Mouse (Mus musculus) left cerebral cortex, adult 8-10 months (tissue): ENCODE data around the gene Plagl1. TPM values are rescaled to one million over a fixed set of nuclear protein-coding genes. Genes with fewer than 3 reads are reported as not detected.

ENCODE experiments used
- total RNA-seq, 4 experiments: library from RNA; stranded (reverse); gene quantifications; 2 replicates each; pipeline ENCODE4 v1.2.4; 2022

Plagl1 gene
- total RNA-seq, 4 experiments from 2014 or later = 12.9 to 18.8 (median 15.7) TPM

Other genes with a start within 250 kb of the Plagl1 start
- gene Utrn, start 191.1 kb upstream of the Plagl1 start, total RNA-seq = 10 to 100 TPM; 69.4 to 88.4 (median 77.1) TPM
- under 1 TPM in 2 of 4 experiments, not detected in 2; 0.25 to 0.41 TPM for gene Stx11, start 96.2 kb upstream of the Plagl1 start, total RNA-seq
- 1 to 10 TPM; 7.0 to 9.2 (median 7.8) TPM for gene Sf3b5, start 55.2 kb upstream of the Plagl1 start, total RNA-seq
- not detected for gene Zc2hc1b, start 117.5 kb downstream of the Plagl1 start, total RNA-seq
- gene Ltv1, start 132.7 kb downstream of the Plagl1 start, total RNA-seq = 10 to 100 TPM; 17.3 to 25.0 (median 19.0) TPM